Mouse (Mus musculus) midbrain, embryonic 14.5 days (tissue): ENCODE measurements at regions not wholly inside any gene's neighbourhood (a gene's known extent, or its start where the extent isn't known, plus 50 kb on each side); places are given as distances from the start of the nearest gene placed in this dataset.

Experiments
- ATAC-seq: fragments of 200-750 bp; cut with Nextera tagmentation; 2 replicates; pipeline ENCODE4 v1.8.0; 2017; ENCODE audit warnings: moderate number of reproducible peaks, moderate library complexity; ENCODE audit not compliant: low FRiP score, low TSS enrichment
- DNase-seq: peaks from one replicate; pipeline ENCODE4 v3.0.0-alpha.2; 2015
- H3K27ac ChIP-seq: fragments of 300-500 bp; sonication (generic); replicated peaks from 2 replicates; pipeline ENCODE4 v1.5.1; 2014; ENCODE audit warnings: mild to moderate bottlenecking, low read depth, low read length, moderate library complexity
- H3K27me3 ChIP-seq: fragments of 300-500 bp; sonication (generic); 2 replicates; pipeline ENCODE4 v1.6.1; 2014; ENCODE audit warnings: low read length, control low read depth, mixed read lengths; ENCODE audit not compliant: control insufficient read depth, insufficient read depth
- H3K36me3 ChIP-seq: fragments of 300-500 bp; sonication (generic); 2 replicates; pipeline ENCODE4 v1.6.1; 2014; ENCODE audit warnings: low read length, control low read depth; ENCODE audit not compliant: control insufficient read depth, insufficient read depth
- H3K4me1 ChIP-seq: fragments of 300-500 bp; sonication (generic); 2 replicates; pipeline ENCODE4 v1.6.1; 2014; ENCODE audit warnings: mild to moderate bottlenecking, antibody characterized with exemption, low read length, control low read depth; ENCODE audit not compliant: control insufficient read depth, insufficient read depth
- H3K4me2 ChIP-seq: fragments of 300-500 bp; sonication (generic); 2 replicates; pipeline ENCODE4 v1.6.1; 2014; ENCODE audit warnings: mild to moderate bottlenecking, low read length, moderate library complexity
- H3K4me3 ChIP-seq: fragments of 300-500 bp; sonication (generic); replicated peaks from 2 replicates; pipeline ENCODE4 v1.5.1; 2014; ENCODE audit warnings: low read depth, low read length
- H3K9ac ChIP-seq: fragments of 300-500 bp; sonication (generic); replicated peaks from 2 replicates; pipeline ENCODE4 v1.6.1; 2014; ENCODE audit warnings: mild to moderate bottlenecking, low read length, moderate library complexity
- H3K9me3 ChIP-seq: fragments of 300-500 bp; sonication (generic); 2 replicates; pipeline ENCODE4 v1.6.1; 2016; ENCODE audit warnings: low read length, control low read depth, mixed read lengths; ENCODE audit not compliant: control insufficient read depth
- WGBS: fragments of 180-500 bp; shearing (Covaris S2); extraction: QIAGEN DNeasy Blood & Tissue Kit; methylation state at CpG from one replicate; pipeline ENCODE4 v1.1.7; 2014; 5-methylcytosine and 5-hydroxymethylcytosine counted together

DNA sequence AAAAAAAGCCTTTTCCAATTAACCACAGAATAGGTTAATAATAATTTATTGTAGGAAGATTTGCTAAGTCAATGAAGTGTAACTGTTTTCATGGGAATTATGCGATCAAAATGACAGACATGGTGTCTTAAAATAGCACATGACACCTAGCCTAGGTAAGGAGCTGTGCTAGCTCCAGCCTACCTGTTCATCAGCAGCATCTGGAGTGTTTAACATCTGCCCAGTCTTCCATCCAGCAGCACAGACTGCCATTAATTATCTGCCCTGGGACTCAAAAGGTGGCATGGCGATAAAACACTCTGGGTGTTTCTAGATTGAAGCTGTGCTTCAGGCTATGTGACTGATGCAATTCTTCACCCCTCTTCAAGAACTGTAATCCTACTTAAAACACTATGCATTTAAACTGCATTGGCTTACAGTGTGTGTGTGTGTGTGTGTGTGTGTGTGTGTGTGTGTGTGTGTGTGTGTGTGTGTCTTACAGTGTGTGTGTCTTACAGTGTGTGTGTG is 296.4 kb downstream of the Rnd3 start:
- Histone ChIP-seq H3K27me3 (no peaks in the 10 kb centered on the region), H3K9ac (no peak overlapping the region), H3K36me3 (no peaks in the 10 kb centered on the region), H3K4me3 (no peak overlapping the region), H3K4me1 (0 out of 2 replicates have a peak, but pooled peaks cover 6% of the 10 kb centered on the region), H3K4me2 (no peak overlapping the region), H3K27ac (no peak overlapping the region), H3K9me3 (no peaks in the 10 kb centered on the region)
- DNase-seq (peak; percentile 50), ATAC-seq (no peak)
- WGBS: 68% methylated on average over 2 of the region's 2 CpGs

GRCm38 (mm10) chr2:50850071-50850470 is 298.8 kb downstream of the Rnd3 start:
- Histone ChIP-seq H3K4me3 (no peak overlapping the region), H3K4me1 (0 out of 2 replicates have a peak, but pooled peaks cover 6% of the 10 kb centered on the region), H3K27me3 (no peaks in the 10 kb centered on the region), H3K9ac (no peak overlapping the region), H3K4me2 (no peak overlapping the region), H3K9me3 (no peaks in the 10 kb centered on the region), H3K27ac (no peak overlapping the region), H3K36me3 (no peaks in the 10 kb centered on the region)
- ATAC-seq: no peak
- WGBS: 93% methylated on average over 3 of the region's 3 CpGs
- DNase-seq: no peak

DNA sequence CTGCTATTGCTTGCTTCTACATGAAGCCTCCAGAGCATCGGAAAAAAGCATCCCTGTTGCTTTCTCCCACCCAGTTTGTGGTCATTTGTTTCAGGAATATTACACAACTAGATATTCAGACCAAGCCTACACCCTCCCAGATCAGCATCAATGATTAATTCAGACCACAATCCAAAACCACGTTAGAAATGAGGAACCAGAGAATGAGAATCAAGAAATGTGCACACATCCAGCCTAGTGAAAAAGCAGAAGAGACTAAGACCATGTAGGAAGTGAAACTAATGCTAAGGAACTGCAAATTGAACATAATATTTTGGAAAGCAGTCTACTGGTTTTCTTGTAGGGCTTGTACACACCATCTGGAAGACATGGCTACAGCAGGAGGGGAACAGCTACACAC is 307.0 kb downstream of the Rnd3 start:
- Histone ChIP-seq H3K9ac (no peak overlapping the region), H3K36me3 (no peaks in the 10 kb centered on the region), H3K27ac (no peak overlapping the region), H3K9me3 (no peaks in the 10 kb centered on the region), H3K27me3 (no peaks in the 10 kb centered on the region), H3K4me3 (no peak overlapping the region), H3K4me1 (no peaks in the 10 kb centered on the region), H3K4me2 (no peak overlapping the region)
- WGBS: 94% methylated on average over 2 of the region's 2 CpGs
- DNase-seq (no peak), ATAC-seq (no peak)

DNA sequence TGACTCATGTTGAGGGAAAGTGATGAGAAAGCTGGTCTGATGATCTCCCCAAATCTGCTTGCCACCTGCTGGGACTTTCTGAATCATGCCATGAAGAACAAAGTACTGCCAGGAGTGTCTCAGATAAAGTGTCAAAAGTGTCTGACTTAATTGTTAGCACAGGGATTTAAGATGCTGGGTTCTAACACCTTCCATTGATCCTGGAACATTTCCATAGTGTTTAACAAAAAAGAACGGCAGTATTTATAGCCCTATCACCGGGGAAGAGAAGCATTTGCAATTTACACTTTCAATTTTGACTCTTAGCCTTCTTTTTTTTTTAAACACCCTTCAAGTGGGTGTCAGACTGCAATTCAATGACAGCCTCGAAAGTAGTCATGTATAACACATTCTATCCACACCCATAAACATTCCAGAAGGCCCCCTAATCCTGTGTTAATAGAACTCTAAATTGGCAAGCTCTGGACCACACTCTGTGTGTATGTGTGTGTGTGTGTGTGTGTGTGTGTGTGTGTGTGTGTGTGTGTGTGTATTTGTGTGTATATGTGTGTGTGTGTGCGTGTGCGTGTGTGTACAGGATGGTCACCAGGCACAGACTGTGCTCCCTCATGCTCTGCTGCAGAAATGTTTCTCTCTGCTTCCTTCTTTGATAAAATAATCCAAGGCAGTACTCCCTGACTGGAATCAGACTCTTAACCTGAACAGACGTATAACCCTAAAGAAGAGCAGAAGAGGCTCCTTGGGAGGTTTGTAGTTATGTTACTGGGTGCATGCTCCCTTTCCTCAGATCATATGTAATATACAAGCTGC is 313.2 kb downstream of the Rnd3 start:
- H3K27me3 ChIP-seq: no peaks in the 10 kb centered on the region
- 57% methylated on average over 6 of the region's 6 CpGs for WGBS
- H3K27ac ChIP-seq: no peak overlapping the region
- no peak overlapping the region for H3K4me2 ChIP-seq
- no peak for DNase-seq
- peaks cover 7% of the 10 kb centered on the region for H3K4me1 ChIP-seq
- H3K9me3 ChIP-seq: no peaks in the 10 kb centered on the region
- no peaks in the 10 kb centered on the region for H3K36me3 ChIP-seq
- H3K9ac ChIP-seq: no peak overlapping the region
- H3K4me3 ChIP-seq: no peak overlapping the region
- ATAC-seq: no peak

DNA sequence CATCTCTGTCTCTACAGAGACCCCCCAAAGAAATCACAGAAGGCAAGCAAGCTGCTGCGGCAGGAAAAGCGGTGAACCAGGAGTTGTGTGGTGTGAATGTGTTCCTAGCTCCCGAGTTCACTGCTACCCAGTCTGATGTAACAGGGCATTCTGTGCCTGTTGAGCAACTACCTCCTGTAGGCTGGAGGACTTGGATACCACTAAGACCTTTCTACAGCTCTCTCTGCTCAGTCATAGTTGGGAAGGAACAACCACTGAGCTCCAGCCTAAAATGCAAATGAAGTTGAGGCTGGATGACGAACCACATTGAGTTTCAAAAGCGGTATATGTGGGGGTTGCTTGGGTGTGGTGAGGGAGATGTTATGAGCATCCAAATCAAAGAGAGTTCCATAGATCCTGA is 315.1 kb downstream of the Rnd3 start:
- H3K9ac ChIP-seq: no peak overlapping the region
- H3K27ac ChIP-seq: no peak overlapping the region
- H3K4me3 ChIP-seq: no peak overlapping the region
- DNase-seq: no peak
- no peak for ATAC-seq
- H3K9me3 ChIP-seq: no peaks in the 10 kb centered on the region
- no peaks in the 10 kb centered on the region for H3K36me3 ChIP-seq
- H3K27me3 ChIP-seq: no peaks in the 10 kb centered on the region
- WGBS: 93% methylated on average over 5 of the region's 5 CpGs
- peaks cover 7% of the 10 kb centered on the region for H3K4me1 ChIP-seq
- H3K4me2 ChIP-seq: no peak overlapping the region

GRCm38 (mm10) chr2:50832471-50832870 is 316.4 kb downstream of the Rnd3 start:
- no peak overlapping the region for H3K27ac ChIP-seq
- H3K27me3 ChIP-seq: no peaks in the 10 kb centered on the region
- no peaks in the 10 kb centered on the region for H3K9me3 ChIP-seq
- H3K4me1 ChIP-seq: peaks cover 7% of the 10 kb centered on the region
- no peak overlapping the region for H3K4me2 ChIP-seq
- no peaks in the 10 kb centered on the region for H3K36me3 ChIP-seq
- WGBS: 15% methylated on average over 4 of the region's 4 CpGs
- DNase-seq: no peak
- no peak overlapping the region for H3K9ac ChIP-seq
- ATAC-seq: no peak
- H3K4me3 ChIP-seq: no peak overlapping the region

GRCm38 (mm10) chr2:50830056-50830720 is 318.7 kb downstream of the Rnd3 start:
- WGBS: 76% methylated on average over 5 of the region's 5 CpGs
- H3K4me2 ChIP-seq: no peak overlapping the region
- no peak overlapping the region for H3K27ac ChIP-seq
- no peak overlapping the region for H3K9ac ChIP-seq
- H3K9me3 ChIP-seq: no peaks in the 10 kb centered on the region
- peaks cover 7% of the 10 kb centered on the region for H3K4me1 ChIP-seq
- no peaks in the 10 kb centered on the region for H3K36me3 ChIP-seq
- ATAC-seq: no peak
- H3K4me3 ChIP-seq: no peak overlapping the region
- DNase-seq: no peak
- H3K27me3 ChIP-seq: no peaks in the 10 kb centered on the region

DNA sequence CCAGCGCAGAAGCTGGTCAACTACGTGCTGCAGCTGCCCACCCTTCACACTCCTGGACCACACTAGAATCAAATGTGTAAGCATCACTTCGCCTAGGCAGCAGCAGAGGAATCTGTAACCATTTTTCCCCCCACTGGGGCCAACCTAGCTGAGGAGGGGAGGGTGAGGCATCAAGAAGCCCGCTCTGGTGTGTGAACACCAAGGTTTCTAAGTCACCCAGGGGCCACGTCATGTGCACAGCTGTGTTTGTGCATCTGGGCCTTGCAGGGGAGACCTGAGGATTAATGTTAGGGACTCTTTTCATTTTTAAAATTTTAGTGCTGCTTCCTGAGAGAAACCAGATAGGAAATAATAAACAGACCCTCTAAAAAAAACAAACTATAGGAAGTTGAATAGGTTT is 321.8 kb downstream of the Rnd3 start:
- H3K36me3 ChIP-seq: no peaks in the 10 kb centered on the region
- DNase-seq: no peak

GRCm38 (mm10) chr2:50826537-50826936 is 322.4 kb downstream of the Rnd3 start:
- Histone ChIP-seq H3K27ac (no peak overlapping the region), H3K9ac (no peak overlapping the region), H3K4me1 (no peaks in the 10 kb centered on the region), H3K36me3 (no peaks in the 10 kb centered on the region), H3K27me3 (no peaks in the 10 kb centered on the region), H3K4me3 (no peak overlapping the region), H3K4me2 (no peak overlapping the region), H3K9me3 (no peaks in the 10 kb centered on the region)
- ATAC-seq (no peak), DNase-seq (no peak)
- 91% methylated on average over 3 of the region's 3 CpGs for WGBS

More for the DNA sequence above, 321.8 kb downstream of the Rnd3 start:
- no peak for ATAC-seq
- H3K9ac ChIP-seq: no peak overlapping the region
- H3K9me3 ChIP-seq: no peaks in the 10 kb centered on the region
- H3K4me3 ChIP-seq: no peak overlapping the region
- 85% methylated on average over 5 of the region's 5 CpGs for WGBS
- no peak overlapping the region for H3K4me2 ChIP-seq
- no peaks in the 10 kb centered on the region for H3K4me1 ChIP-seq
- no peak overlapping the region for H3K27ac ChIP-seq
- no peaks in the 10 kb centered on the region for H3K27me3 ChIP-seq
